Mouse (Mus musculus): Measurements from ENCODE around the gene Hoxc5. TPM values are rescaled to one million over a fixed set of nuclear protein-coding genes. Genes with fewer than 3 reads are reported as not detected.
A peak's percentile ranks its signal among the peaks of the same experiment; 100 is the strongest.

The Hoxc5 gene
- polyA plus RNA-seq, 1 experiment from 2014 or later = 37.3 TPM

DNA sequence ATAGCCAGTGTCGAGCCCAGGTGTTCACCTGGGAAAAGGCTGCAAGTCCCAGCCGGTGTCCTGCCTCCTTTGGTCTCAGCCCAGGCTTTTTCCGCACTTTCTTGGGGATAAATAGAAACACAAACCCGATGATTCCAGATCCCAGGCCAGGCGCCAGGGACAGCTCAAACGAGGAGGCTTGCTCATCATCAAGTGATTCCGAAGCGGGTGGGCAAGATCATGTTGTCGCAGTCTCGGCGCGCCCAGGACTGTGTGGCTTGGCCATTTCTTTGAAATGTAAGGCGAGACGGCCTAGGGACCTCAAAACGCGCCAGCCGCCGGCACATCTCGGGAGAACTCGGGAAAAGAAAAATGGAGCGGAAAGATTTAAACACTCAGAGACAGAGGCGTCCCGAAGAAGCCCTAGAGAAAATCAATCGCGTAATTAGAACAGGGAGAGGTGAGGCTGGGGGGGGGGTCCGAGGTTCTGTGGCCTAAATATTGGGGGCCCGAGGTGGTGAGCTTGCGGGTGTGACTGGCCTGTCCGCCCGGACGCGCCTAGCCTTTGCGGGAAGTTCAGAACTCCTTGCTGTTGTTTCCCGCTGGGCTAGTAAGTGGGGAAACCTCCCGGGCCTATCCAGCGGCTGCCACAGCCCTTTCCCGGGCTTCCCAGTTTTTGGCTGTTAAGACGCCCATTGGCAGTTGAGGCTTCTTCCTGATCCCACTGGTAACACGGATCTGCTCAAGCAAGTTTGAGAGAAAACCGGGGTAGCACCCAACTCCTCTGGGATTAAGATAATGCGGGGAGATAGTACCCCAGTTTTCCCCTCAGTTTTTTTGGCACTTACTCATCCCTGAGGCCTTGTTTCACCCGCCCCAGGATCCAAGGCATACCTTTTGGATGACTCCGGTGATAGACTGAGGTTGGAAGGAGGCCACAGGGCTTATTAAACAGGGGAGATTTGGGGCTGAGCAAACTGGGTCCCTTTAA is 60.3 kb downstream of the Hoxc5 start:
- peak overlapping the region; percentile 99 for H3K27ac ChIP-seq (ENCODE audit: low read depth, low read length)
- H3K36me3 ChIP-seq (ENCODE audit: control insufficient read depth, insufficient read depth, low read length) = no peaks in the 10 kb centered on the region
- no peaks in the 10 kb centered on the region for H3K9me3 ChIP-seq (ENCODE audit: control insufficient read depth, low read length)
- H3K27me3 ChIP-seq (ENCODE audit: control insufficient read depth, insufficient read depth, low read length) = no peaks in the 10 kb centered on the region
- WGBS = 1% methylated on average over 43 of the region's 43 CpGs
- peaks cover 59% of the 10 kb centered on the region for H3K4me1 ChIP-seq (ENCODE audit: control insufficient read depth, insufficient read depth, low read length)
- peak overlapping the region; percentile 61 for H3K4me3 ChIP-seq (ENCODE audit: low read depth, low read length)
- ATAC-seq (ENCODE audit: insufficient read depth, low FRiP score, low TSS enrichment) = no peak
- peak overlapping the region; percentile 99 for H3K4me2 ChIP-seq (ENCODE audit: low read depth)
- peak overlapping the region; percentile 99 for H3K9ac ChIP-seq (ENCODE audit: low read length)
- no peak for DNase-seq (ENCODE audit: low spot score)

DNA sequence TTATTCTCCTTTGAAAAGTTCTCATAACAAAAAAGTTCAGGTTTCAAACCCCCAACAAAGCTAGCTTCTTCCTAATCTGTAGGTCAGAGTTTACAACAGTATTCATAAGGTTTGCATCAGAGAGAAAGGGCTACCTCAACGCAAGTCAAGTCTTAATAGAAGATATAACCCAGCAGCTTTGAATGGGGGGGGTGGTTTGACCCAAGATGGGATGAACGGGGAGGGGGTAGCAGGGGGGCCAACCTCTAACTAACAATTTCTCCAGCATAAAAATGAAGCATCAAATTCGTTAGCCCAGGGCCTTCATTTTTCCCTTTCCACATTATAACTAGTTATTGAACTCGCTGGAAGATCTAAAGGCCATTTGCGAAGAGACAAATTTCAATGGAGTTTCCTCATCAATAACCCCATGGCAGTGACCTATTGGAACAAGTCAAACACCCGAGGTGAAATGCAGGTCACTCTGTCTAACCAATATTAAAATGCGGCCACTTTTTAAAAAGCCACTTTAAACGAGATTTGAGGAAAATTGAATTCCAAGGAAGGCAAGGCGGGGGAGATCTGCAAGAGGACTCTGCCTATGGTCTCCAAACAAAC is 61.8 kb downstream of the Hoxc5 start:
- Histone ChIP-seq H3K4me2 (ENCODE audit: low read depth) (peak overlapping the region; percentile 99), H3K27me3 (ENCODE audit: control insufficient read depth, insufficient read depth, low read length) (no peaks in the 10 kb centered on the region)
- no peak for ATAC-seq (ENCODE audit: insufficient read depth, low FRiP score, low TSS enrichment)

DNA sequence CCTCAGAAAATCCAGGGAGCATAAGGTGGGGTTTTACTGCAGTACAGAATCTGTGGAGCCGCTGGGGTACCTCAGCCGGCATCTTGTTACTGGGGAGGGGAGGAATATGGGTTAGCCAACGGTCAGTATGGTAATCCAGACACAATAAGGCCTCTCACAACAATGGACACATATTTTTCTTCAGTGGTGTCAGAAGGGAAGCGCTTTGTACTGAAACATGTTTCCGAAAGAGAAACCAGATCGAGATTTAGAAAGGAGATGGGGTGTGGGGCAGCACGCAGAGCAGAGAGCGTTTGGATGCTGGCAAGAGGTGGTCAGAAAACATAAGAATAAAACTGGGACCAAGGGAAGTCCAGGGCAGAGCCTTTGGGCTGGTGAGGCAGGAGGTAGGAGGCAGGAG is 62.9 kb downstream of the Hoxc5 start:
- Histone ChIP-seq H3K4me1 (ENCODE audit: control insufficient read depth, insufficient read depth, low read length) (peaks cover 64% of the 10 kb centered on the region), H3K9me3 (ENCODE audit: control insufficient read depth, low read length) (no peaks in the 10 kb centered on the region), H3K36me3 (ENCODE audit: control insufficient read depth, insufficient read depth, low read length) (no peaks in the 10 kb centered on the region), H3K4me2 (ENCODE audit: low read depth) (peak overlapping the region; percentile 99), H3K4me3 (ENCODE audit: low read depth, low read length) (peak overlapping the region; percentile 15; the same call in 1 of the 2 replicates), H3K27ac (ENCODE audit: low read depth, low read length) (peak overlapping the region; percentile 99), H3K27me3 (ENCODE audit: control insufficient read depth, insufficient read depth, low read length) (no peaks in the 10 kb centered on the region), H3K9ac (ENCODE audit: low read length) (peak overlapping the region; percentile 70)
- WGBS = under 1% methylated on average over 8 of the region's 8 CpGs
- DNase-seq (ENCODE audit: low spot score) = peak; percentile 67
- peak; percentile 17; the same call in 1 of the 2 replicates for ATAC-seq (ENCODE audit: insufficient read depth, low FRiP score, low TSS enrichment)

More for the DNA sequence above, 61.8 kb downstream of the Hoxc5 start:
- Histone ChIP-seq H3K27ac (ENCODE audit: low read depth, low read length) (peak overlapping the region; percentile 99), H3K36me3 (ENCODE audit: control insufficient read depth, insufficient read depth, low read length) (no peaks in the 10 kb centered on the region), H3K9ac (ENCODE audit: low read length) (peak overlapping the region; percentile 99), H3K4me3 (ENCODE audit: low read depth, low read length) (peak overlapping the region; percentile 61; the same call in 1 of the 2 replicates), H3K4me1 (ENCODE audit: control insufficient read depth, insufficient read depth, low read length) (peaks cover 64% of the 10 kb centered on the region), H3K9me3 (ENCODE audit: control insufficient read depth, low read length) (no peaks in the 10 kb centered on the region)
- no peak for DNase-seq (ENCODE audit: low spot score)
- WGBS = 9% methylated on average over 9 of the region's 9 CpGs

DNA sequence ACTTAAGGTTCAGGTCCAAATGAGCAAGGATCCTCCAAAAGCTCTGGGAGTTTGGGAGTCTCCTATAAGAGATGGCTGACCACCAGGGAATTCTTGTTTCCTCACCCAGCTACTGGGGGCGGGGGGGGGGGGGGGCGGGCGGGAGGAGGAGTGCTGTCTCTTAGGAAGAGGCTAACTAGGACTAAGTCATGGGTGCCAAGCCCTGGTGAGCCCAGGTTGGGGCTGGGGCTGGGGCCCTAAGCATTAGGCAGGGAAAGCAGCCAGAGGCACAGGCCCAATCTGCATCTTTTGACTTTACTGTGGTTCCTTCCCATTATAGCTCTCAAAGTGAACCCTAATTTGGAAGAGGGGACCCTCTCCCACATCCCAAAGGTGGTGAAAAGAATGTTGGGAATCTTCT is 64.9 kb downstream of the Hoxc5 start:
- peak overlapping the region; percentile 64 for H3K9ac ChIP-seq (ENCODE audit: low read length)

DNA sequence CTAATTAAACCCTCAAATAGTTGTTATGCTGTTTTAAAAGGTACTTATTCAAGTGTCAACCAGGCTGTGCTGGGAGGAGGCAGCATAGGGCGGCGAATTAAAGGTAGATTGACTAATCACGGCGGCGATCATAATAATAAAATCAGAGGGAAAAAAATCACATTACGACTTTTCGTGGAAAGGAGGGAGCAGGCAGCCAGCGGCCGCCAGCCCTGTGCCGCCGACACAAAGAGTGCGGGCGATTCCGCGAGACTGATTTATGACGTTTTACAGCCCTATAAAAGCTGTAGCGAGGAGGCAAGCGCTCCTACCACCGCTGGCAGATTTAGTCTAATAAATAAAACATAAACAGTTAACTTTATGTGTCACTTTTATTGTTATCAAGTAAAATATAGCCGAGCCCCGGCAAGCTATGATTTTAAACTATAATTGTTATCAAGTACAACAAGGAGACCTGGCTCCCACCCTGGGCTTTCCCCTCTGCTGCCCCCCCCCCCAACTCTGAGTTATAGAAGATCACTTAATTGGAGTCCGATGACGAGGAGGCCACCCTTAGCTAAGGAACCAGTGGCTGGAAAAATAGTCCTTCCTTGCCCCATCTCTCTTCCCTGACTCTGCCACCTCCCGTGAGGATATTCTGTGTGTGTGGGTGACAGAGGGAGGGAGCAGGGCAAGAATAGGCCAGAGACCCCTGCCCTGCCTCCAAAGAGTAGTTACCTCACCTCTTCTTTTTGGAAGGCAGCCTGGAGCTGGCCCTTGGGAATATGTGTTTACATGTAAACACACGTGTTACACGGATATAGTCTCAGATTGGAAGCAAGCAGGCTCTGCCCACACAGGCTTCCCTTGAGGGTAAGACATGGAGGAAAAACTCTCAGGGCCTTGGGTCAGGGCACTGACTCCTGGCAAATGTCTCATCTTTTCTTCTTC is 65.7 kb downstream of the Hoxc5 start:
- peak; percentile 45; the same call in 1 of the 2 replicates for ATAC-seq (ENCODE audit: insufficient read depth, low FRiP score, low TSS enrichment)

More for the DNA sequence above, 64.9 kb downstream of the Hoxc5 start:
- H3K4me1 ChIP-seq (ENCODE audit: control insufficient read depth, insufficient read depth, low read length) = peaks cover 53% of the 10 kb centered on the region
- H3K4me2 ChIP-seq (ENCODE audit: low read depth) = peak overlapping the region; percentile 99
- no peaks in the 10 kb centered on the region for H3K9me3 ChIP-seq (ENCODE audit: control insufficient read depth, low read length)
- no peaks in the 10 kb centered on the region for H3K27me3 ChIP-seq (ENCODE audit: control insufficient read depth, insufficient read depth, low read length)
- peak overlapping the region; percentile 99 for H3K27ac ChIP-seq (ENCODE audit: low read depth, low read length)
- DNase-seq (ENCODE audit: low spot score) (peak; percentile 56), ATAC-seq (ENCODE audit: insufficient read depth, low FRiP score, low TSS enrichment) (no peak)
- 0% methylated on average over 2 of the region's 3 CpGs for WGBS
- no peaks in the 10 kb centered on the region for H3K36me3 ChIP-seq (ENCODE audit: control insufficient read depth, insufficient read depth, low read length)
- peak overlapping the region; percentile 15 for H3K4me3 ChIP-seq (ENCODE audit: low read depth, low read length)

DNA sequence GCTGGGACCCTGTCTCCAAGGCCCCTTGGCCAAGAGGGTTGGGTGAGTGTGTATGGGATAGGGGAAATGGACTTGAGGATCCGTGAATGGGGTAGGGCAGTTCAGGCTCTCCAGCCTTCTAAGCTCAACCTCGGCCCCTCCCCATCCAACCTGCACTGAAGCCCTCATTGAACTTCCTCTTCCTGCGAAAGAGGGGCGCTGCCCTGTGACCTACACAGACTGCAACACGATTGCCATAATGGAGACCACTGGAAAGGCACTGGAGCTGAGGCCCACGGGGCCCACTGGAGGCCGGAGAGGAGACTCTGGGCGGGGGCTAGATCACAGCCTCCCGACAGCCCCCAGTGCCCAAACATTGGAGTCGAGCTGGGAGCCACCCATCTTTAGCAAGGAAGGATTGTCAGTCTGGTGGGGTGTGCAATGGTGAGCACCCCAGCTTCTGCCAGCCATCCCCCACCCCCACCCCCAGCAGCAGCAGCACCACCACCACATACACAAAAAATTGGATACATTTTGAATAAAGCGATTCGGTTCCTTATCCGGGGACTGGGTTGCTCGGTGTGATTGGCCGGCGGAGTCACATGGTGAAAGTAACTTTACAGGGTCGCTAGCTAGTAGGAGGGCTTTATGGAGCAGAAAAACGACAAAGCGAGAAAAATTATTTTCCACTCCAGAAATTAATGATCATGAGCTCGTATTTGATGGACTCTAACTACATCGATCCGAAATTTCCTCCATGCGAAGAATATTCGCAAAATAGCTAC is 67.0 kb downstream of the Hoxc5 start:
- Histone ChIP-seq H3K9ac (ENCODE audit: low read length) (peak overlapping the region; percentile 95), H3K4me2 (ENCODE audit: low read depth) (peak overlapping the region; percentile 99), H3K4me3 (ENCODE audit: low read depth, low read length) (peak overlapping the region; percentile 64), H3K4me1 (ENCODE audit: control insufficient read depth, insufficient read depth, low read length) (peaks cover 59% of the 10 kb centered on the region), H3K9me3 (ENCODE audit: control insufficient read depth, low read length) (no peaks in the 10 kb centered on the region), H3K36me3 (ENCODE audit: control insufficient read depth, insufficient read depth, low read length) (no peaks in the 10 kb centered on the region), H3K27me3 (ENCODE audit: control insufficient read depth, insufficient read depth, low read length) (no peaks in the 10 kb centered on the region), H3K27ac (ENCODE audit: low read depth, low read length) (peak overlapping the region; percentile 99)
- ATAC-seq (ENCODE audit: insufficient read depth, low FRiP score, low TSS enrichment) = no peak
- peak; percentile 67 for DNase-seq (ENCODE audit: low spot score)
- 1% methylated on average over 24 of the region's 24 CpGs for WGBS

More for the DNA sequence above, 65.7 kb downstream of the Hoxc5 start:
- peak; percentile 78 for DNase-seq (ENCODE audit: low spot score)
- Histone ChIP-seq H3K36me3 (ENCODE audit: control insufficient read depth, insufficient read depth, low read length) (no peaks in the 10 kb centered on the region), H3K4me2 (ENCODE audit: low read depth) (peak overlapping the region; percentile 99), H3K27ac (ENCODE audit: low read depth, low read length) (peak overlapping the region; percentile 99), H3K9me3 (ENCODE audit: control insufficient read depth, low read length) (no peaks in the 10 kb centered on the region), H3K4me3 (ENCODE audit: low read depth, low read length) (peak overlapping the region; percentile 15), H3K27me3 (ENCODE audit: control insufficient read depth, insufficient read depth, low read length) (no peaks in the 10 kb centered on the region), H3K9ac (ENCODE audit: low read length) (peak overlapping the region; percentile 64), H3K4me1 (ENCODE audit: control insufficient read depth, insufficient read depth, low read length) (peaks cover 55% of the 10 kb centered on the region)
- WGBS = under 1% methylated on average over 26 of the region's 26 CpGs

DNA sequence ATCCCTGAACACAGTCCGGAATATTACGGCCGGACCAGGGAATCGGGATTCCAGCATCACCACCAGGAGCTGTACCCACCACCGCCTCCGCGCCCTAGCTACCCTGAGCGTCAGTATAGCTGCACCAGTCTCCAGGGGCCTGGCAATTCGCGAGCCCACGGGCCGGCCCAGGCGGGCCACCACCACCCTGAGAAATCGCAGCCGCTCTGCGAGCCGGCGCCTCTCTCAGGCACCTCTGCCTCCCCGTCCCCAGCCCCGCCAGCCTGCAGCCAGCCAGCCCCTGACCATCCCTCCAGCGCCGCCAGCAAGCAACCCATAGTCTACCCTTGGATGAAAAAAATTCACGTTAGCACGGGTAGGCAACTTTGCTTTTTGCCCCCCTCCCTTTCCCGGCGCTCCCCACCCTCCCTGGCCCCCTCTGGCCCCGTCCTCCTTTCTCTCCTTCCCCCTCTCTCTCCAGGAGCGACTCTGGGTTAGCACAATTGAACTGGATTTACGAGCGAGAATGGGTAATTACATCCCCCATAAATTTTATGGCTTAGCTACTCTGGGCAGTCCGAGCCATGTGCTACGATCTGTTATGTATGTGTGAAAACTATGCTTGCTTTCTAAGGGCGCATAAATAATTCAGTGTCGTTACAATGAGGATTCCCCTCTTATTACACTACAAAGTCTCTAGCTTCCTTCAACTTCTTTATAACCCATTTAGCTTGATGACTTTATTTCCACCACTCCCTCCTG is 67.7 kb downstream of the Hoxc5 start:
- peak overlapping the region; percentile 95 for H3K9ac ChIP-seq (ENCODE audit: low read length)
- DNase-seq (ENCODE audit: low spot score) = peak; percentile 75
- H3K27ac ChIP-seq (ENCODE audit: low read depth, low read length) = peak overlapping the region; percentile 99
- H3K27me3 ChIP-seq (ENCODE audit: control insufficient read depth, insufficient read depth, low read length) = no peaks in the 10 kb centered on the region
- peak overlapping the region; percentile 99 for H3K4me2 ChIP-seq (ENCODE audit: low read depth)
- no peaks in the 10 kb centered on the region for H3K36me3 ChIP-seq (ENCODE audit: control insufficient read depth, insufficient read depth, low read length)
- under 1% methylated on average over 33 of the region's 34 CpGs for WGBS
- H3K4me1 ChIP-seq (ENCODE audit: control insufficient read depth, insufficient read depth, low read length) = peaks cover 61% of the 10 kb centered on the region
- no peaks in the 10 kb centered on the region for H3K9me3 ChIP-seq (ENCODE audit: control insufficient read depth, low read length)
- peak overlapping the region; percentile 64 for H3K4me3 ChIP-seq (ENCODE audit: low read depth, low read length)
- ATAC-seq (ENCODE audit: insufficient read depth, low FRiP score, low TSS enrichment) = peak; percentile 82
